Mouse (Mus musculus) ES-E14 (cell line): ENCODE results near the gene Skap1.

ENCODE experiments used
- HCFC1 ChIP-seq: IDR thresholded peaks from 2 replicates; pipeline ENCODE4 v1.6.1; 2012; ENCODE audit warnings: low read length, inconsistent platforms, borderline replicate concordance; ENCODE audit not compliant: insufficient read depth
- ZC3H11A ChIP-seq: IDR thresholded peaks from 2 replicates; pipeline ENCODE4 v1.6.1; 2012; ENCODE audit warnings: low read depth, mild to moderate bottlenecking, inconsistent platforms, low read length, borderline replicate concordance
- ZNF384 ChIP-seq: IDR thresholded peaks from 2 replicates; pipeline ENCODE4 v1.6.1; 2012; ENCODE audit warnings: low read depth, low read length, inconsistent platforms

DNA sequence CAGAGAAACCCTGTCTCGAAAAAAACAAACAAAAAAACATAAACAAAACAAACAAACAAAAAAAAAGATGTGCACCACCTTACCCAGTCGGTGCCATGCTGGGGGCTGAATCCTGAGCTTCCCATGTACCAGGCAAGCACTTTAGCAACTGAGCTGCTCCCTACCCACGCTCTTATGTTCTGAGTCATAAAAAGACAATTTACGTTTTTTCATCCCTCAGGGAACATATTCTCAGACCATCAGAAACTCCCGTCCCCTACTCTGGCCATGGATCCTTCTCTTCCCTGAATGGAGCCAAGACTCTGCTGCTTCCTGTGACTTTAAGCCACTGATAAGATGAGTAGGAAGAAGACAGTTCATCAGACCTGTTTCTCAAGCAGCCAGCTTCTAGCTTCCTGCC lies 294.0 kb downstream of the Skap1 start:
- TF ChIP-seq HCFC1 (no peak), ZNF384 (no peak), ZC3H11A (no peak)
